Mouse (Mus musculus) lung, postnatal 36 days (tissue): ENCODE data around the gene Prr5l.

ENCODE experiments used
- DNase-seq: peaks from one replicate; pipeline ENCODE4 v3.0.0; 2022; ENCODE audit warnings: mixed read lengths

Gene Prr5l

GRCm38 (mm10) chr2:101721835-101722234 lies 161.0 kb downstream of the Prr5l start:
- peak; percentile 59 for DNase-seq

- DNase-seq, result no peak
These were observed 165.7 kb downstream of the Prr5l start for GRCm38 (mm10) chr2:101717162-101717561.

GRCm38 (mm10) chr2:101715650-101716323 lies 167.0 kb downstream of the Prr5l start:
- DNase-seq, result peak; percentile 78

- no peak for DNase-seq
These were observed 171.2 kb downstream of the Prr5l start for GRCm38 (mm10) chr2:101711608-101712007.

GRCm38 (mm10) chr2:101705941-101706485 lies 176.8 kb downstream of the Prr5l start:
- peak; percentile 52 for DNase-seq

- no peak for DNase-seq
These were observed 183.5 kb downstream of the Prr5l start for GRCm38 (mm10) chr2:101699284-101699683.

- no peak for DNase-seq
These were observed 187.2 kb downstream of the Prr5l start for GRCm38 (mm10) chr2:101695584-101695983.

- DNase-seq, result peak; percentile 47
These were observed 189.1 kb downstream of the Prr5l start for GRCm38 (mm10) chr2:101693577-101694215.

GRCm38 (mm10) chr2:101693043-101693442 lies 189.8 kb downstream of the Prr5l start:
- DNase-seq, result no peak

- peak; percentile 43 for DNase-seq
These were observed 192.5 kb downstream of the Prr5l start for GRCm38 (mm10) chr2:101690252-101690827.

GRCm38 (mm10) chr2:101688011-101688410 lies 194.8 kb downstream of the Prr5l start:
- DNase-seq, result no peak

- DNase-seq, result no peak
These were observed 198.4 kb downstream of the Prr5l start for GRCm38 (mm10) chr2:101684421-101684820.

GRCm38 (mm10) chr2:101679164-101679784 lies 203.6 kb downstream of the Prr5l start:
- peak; percentile 28 for DNase-seq

- peak; percentile 93 for DNase-seq
These were observed 204.4 kb downstream of the Prr5l start, which contains the start of gene Traf6 for GRCm38 (mm10) chr2:101678236-101679021. Traf6 (plus strand) TSS chr2:101678429.

GRCm38 (mm10) chr2:101673547-101673946 lies 209.3 kb downstream of the Prr5l start:
- no peak for DNase-seq

- no peak for DNase-seq
These were observed 214.1 kb downstream of the Prr5l start for GRCm38 (mm10) chr2:101668751-101669150.

- DNase-seq, result no peak
These were observed 217.1 kb downstream of the Prr5l start for GRCm38 (mm10) chr2:101665703-101666092.

GRCm38 (mm10) chr2:101665058-101665702 lies 217.6 kb downstream of the Prr5l start:
- peak; percentile 87 for DNase-seq
